Mouse (Mus musculus) erythroid progenitor cell, adult 5-6 weeks (primary cell): ENCODE data around the gene Lrsam1. TPM values are rescaled to one million over a fixed set of nuclear protein-coding genes. Genes with fewer than 3 reads are reported as not detected.

Experiments
- ATAC-seq: replicated peaks from 2 replicates; pipeline ENCODE4 v1.8.0; 2016; ENCODE audit warnings: moderate number of reproducible peaks, mild to moderate bottlenecking, moderate TSS enrichment, inconsistent platforms; ENCODE audit not compliant: poor library complexity, low FRiP score, severe bottlenecking
- total RNA-seq, 2 experiments: library from RNA; stranded (forward) in 1 of 2; stranded (reverse) in 1 of 2; fragments of 150-400 nt in 1 of 2; fragments of 186-747, 209-891 nt in 1 of 2; gene quantifications; 2 replicates each; pipeline versions ENCODE4 v1.2.3 to v1.2.4; 2015 to 2017; ENCODE audit warnings: low replicate concordance in 2 of 2

The Lrsam1 gene
- total RNA-seq, 2 experiments from 2014 or later = 0.30 to 3.8 TPM

DNA sequence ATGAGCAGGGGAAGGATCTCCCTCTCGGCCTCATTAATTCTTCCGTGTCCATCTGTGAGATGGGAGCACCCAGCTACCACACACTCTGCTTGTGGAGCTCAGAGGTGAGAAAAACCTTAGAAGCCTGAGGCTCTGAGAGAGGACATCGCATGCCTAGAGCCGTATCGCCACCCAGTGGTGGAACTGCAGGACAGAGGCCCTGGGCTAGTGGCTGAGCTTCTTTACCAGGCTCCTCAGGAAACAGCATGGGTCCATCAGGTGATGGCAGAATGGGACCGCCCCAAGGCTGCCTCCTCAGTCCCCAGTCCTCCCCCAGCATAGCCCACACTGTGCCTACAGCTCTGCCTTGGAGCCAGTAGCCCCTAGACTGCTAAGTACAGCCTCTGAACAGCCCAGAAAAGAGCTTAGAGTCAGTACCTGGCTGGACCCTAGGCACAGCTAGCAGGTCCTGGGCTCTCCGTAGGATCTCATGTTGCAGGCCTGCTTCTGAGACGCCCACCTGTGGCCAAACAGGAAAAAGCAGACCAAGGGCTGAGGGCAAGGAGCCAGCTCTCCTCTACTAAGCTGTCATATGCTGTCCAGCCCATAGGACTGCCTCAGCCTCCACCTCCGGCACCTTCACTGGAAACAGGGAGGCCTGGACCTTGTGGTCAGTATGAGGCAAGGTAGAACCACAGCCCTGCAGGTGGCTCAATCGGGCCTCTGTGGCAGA lies 33.0 kb downstream of the Lrsam1 start:
- no peak for ATAC-seq

DNA sequence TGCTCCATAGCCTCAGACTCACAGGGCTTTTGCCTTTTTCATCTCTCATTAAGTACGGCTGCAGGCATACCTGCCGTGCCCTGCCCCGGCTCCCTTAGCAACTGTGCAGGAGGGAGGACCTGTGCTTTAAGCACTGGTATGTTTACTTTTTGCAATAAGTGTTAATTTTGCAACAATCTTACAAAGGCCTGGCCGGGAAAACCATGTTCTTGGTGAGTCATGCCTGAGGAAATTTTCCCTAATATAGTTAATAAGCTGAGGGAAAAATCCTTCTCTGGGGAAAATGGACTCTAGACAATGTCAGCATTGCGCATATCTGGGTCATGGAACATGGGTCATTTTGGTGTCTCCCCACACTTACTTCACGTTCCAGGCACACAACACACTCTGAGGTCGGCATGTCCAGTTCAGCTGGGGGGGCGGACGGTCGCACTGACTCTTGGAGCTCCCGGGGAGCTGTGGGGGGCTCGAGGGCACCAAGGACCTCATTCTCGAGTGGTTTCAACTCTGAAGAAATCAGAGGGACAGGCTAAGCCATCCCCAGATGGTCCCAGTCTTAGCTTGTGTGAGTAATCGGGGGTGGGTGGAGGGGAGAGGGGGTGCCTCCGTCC lies 33.7 kb downstream of the Lrsam1 start:
- no peak for ATAC-seq

DNA sequence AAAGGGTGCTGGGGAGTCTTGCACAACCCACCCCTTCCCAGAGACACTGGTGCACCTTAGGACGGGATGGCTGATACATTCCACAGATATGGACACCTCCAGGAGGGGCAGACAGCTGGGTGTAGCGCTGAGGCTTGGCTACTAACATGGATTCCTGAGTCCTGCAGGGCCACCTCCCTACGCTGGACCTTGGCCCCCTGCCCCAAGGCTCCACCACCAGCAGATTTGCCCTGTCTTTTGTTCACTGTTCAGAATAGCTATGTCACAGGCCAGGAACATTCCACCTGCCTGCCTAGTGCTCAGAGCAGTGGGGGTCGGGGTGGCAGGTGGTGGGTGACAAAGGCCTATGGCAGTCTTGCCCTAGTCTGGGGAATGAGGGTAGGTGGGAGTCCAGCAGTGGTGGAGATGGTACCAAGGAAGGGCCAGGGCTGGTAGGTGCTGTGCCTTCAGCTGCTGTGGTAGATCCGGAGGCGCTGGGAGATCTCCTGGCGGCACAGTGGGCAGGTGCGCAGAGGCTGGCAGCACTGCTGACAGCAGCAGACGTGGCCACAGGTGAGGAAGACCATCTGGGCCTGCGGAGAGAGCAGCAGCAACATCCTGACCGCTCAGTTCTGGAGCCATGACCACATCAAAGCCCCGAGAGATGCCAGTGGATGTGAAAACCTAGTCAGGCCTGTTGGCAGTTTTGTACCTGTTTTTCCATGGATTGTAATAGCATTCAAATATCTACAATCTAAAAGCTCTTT lies 34.9 kb downstream of the Lrsam1 start:
- ATAC-seq = no peak

DNA sequence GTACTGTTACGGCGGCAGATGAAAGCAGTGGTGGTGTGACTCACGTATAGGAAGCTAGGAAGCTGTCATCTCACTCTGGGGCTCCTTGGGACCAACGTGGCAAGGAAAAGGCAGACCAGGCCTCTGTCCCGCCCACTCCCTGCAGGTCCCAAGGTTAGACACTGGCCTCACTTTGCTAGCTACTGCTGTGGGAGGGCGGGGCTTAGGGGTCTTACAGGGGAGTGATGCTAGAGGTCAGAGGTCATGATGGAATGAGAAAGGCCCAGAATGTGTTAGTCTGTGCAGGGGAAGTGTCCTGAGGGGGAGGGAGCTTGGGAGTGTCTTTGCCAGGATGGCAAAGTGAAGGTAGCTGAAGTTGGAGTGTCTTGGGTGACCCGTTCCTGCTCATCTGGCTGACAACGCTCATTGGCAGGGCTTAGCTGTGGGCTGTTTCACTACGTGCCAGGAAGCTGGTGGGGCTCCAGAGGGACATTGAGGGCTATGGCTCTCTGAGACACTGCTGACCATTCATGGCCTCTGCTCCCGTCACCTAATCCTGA lies 37.0 kb downstream of the Lrsam1 start:
- no peak for ATAC-seq

DNA sequence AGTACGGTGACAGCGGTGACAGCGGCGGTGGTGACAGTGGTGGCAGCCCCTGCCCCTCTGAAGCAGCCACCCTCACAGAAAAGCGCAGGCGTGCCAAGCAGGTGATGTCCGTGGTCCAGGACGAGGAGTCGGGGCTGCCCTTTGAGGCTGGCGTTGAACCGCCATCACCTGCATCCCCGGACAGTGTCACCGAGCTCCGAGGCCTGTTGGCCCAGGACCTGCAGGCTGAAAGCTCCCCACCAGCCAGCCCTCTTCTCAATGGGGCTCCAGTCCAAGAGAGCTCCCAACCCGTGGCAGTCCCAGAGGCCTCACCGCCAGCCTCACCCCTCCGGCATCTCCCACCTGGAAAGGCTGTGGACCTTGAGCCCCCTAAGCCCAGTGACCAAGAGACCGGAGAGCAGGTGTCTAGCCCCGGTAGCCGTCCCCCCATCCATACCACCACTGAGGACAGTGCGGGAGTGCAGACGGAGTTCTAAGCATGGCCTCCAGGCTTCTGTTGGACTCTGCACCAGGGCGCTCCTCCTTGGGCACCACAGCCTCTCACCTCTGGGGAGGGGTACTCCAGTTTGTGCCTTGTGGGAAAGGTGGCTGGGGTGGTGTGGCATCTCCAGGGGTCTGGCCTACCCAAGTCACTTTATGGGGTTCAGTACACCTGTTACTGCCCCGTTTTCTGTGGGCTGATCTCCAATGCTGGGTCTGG lies 37.7 kb downstream of the Lrsam1 start:
- no peak for ATAC-seq

DNA sequence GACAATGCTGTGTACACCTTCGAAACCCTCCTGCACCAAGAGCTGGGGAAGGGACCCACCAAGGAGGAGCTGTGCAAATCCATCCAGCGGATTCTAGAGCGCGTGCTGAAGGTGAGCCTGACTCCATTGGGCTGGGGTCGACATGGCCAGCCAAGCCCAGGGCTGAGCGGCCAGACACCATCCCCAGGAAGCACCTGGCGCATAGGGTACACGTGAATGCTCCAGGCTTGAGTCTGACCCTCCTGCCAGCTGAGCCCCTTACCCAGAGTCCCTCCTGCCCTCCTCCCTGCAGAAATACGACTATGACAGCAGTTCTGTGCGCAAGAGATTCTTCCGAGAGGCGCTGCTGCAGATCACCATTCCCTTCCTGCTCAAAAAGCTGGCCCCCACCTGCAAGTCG lies 38.9 kb downstream of the Lrsam1 start:
- no peak for ATAC-seq

DNA sequence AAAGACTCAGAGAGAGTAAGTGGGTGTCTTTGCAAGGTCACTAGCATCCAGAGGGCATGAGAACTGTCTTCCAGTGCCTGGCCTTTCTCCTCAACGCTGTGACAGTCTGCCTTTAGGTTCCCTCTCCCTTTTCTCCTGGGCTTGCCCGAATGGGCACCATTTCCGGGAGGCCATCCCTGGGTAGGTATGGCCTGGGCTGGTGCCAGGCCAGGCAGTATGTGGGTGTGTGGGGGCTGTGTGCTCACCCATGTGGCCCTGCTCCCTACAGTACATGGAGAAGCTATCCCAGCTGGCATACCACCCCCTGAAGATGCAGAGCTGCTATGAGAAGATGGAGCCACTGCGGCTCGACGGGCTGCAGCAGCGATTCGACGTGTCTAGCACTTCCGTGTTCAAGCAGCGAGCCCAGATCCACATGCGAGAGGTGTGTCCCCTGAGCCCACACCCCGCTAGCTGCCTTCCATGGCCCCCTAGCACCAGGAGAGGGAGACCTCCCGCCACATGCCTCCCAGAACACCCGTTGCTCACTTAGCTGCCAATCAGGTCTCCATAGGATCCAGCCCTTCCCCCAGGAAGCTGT lies 39.5 kb downstream of the Lrsam1 start:
- ATAC-seq = no peak

DNA sequence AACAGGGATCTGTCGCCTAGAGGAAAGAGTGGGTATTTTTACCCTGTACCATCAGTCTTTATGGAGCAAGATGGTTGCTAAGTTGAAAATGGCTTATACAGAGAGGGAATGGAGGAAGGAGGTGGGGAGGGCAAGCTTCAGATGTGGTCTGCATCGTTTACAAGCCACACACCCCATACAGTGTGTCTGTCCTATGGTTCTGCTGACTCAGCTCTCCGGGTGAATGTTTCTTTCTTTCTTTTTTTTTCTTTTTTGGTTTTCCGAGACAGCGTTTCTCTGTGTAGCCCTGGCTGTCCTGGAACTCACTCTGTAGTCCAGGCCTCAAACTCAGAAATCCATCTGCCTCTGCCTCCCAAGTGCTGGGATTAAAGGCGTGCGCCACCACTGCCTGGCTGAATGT lies 40.2 kb downstream of the Lrsam1 start:
- no peak for ATAC-seq

DNA sequence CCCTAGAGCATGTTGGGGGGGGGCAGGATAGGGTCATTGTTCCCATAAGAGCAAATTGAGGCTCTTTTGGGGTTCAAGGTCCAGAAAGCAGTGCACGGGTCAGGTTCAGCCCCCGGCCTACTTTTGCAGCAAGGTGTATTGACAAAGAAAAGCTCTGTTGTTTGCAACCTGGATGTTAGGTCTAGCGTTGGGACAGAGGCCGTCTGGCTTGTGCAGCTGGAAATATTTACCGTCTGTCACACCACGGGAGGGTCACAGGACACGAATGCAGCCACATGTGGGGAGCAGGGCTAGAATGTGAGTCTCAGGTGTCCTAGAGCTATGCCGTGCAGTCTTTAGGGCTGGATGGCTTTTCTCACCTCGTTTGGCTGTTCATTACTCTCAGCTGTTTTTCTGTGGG lies 43.0 kb downstream of the Lrsam1 start:
- ATAC-seq = no peak

DNA sequence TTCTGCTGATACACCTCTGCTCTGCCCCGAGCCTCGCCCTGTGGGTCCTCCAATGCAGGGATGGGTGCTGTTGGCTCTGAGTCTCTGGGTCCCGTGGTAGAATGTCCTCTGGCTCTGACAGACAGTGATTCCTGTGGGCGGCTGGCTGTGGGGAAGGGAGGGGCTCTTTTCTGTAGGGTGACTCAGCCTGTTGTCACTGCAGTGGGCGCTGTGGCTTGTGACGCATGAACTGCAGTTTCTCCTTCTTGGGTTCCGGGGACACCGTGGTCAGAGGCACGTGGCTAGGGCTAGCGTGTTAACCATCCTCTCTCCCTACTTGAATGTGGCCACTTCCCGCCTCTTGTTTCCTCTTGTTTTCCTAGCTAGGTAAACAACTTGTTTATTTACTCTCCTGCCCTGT lies 43.9 kb downstream of the Lrsam1 start:
- ATAC-seq = no peak

DNA sequence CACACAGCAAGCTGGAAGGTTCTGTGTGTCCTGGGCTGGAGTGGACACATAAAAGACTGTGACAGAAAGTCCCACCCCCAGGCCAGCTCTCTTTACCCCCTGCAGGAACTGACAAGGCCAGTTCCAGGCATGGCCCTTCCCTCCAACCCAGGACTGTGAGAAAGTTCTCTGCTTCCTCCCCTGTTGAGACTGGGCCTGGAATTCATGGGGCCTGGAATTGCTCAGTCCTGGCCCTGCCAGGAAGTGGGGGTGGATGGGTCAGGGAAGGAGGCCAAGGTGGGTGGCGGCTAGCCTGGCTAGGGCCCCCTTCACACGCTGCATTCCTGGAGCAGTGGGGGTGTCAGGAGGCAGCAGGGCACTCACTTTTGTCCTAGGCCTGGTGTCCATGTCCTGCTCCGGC lies 46.5 kb downstream of the Lrsam1 start:
- ATAC-seq = no peak

DNA sequence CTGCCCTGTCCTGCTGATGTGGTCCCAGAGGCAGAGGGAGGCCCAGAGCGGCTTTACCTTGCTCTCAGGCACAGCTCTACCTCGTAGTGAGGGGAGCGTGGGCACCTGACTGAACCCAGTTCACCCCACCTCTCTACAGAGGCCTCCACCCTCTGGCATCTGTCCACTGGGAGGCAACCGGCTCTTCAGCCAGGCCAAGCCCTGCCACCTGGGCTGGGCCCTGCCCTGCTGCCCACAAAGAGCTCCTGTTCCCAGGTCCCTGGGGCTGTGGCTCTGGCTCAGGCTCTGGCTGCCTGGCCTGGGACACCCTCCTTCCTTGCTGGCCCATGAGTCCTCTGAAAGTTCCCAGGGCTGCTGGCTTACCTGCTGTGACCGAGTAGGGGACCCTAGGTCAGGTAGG lies 47.1 kb downstream of the Lrsam1 start:
- no peak for ATAC-seq

DNA sequence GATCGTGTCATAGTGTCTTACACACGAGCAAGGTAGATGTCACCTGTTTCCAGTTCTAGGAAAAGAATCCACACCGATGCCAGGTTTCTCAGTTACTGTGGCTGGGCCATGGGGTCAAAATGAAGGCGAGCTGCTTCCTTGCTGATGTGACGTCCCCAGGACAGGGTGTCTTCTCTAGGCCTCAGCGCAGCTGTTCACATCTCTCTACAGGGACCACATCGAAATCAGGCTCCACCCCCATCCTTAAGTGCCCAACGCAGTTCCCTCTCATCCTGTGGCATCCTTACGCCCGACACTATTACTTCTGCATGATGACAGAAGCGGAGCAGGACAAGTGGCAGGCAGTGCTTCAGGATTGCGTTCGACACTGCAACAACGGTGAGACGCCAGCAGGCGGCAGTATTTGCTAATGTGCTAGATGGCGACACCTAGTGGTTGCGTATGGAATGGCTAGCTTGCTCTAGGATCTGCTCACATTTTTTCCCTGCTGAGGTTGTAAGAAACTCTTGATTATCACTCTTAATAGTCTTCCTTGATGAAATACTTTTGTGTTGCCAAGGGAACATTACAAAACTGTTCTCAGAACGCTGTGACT lies 49.1 kb downstream of the Lrsam1 start:
- ATAC-seq = peak; percentile 74

DNA sequence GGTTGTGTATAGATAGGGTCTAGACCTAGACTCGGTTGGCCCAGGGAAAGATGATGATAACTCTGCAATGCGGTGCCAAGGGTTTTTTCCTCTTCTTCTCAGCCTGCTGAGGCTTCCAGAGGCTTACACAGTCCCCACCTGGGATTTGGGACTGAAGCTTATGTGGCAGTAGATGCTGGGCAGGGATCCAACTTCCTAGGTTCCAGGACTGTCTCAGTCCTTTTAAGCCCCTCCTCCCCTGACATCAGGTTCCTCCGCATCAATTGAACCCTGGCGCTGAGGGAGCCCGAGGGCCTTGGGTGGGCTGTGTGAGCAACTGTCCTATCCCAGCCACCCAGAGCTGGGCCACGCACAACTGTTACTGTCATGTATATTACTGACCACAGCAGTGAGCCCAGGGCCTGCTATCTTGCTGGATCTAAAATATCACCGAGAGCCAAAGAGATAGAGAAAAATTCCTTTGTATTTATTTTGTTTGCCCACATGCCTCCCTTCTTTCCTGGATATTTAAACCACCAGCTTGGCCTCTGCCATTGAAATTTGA lies 49.7 kb downstream of the Lrsam1 start:
- no peak for ATAC-seq

DNA sequence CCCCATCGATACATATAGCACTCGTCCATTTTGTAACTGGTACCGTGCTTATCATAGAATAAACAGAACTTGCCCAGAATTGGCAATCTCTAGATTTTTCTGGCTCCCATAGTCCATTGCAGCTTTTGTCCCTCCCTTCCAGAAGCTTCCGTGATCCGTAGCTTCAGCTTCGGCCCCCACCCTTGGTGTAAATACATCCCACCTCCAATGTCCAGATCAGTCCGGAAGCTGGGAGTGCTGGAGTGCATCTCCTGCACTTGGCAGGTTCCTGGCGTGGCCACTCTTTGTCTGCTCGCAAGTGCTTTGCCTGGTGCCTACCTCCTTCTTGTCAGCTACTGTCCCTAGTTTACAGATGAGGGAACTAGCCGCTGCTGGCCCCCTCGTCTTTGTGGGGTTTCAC lies 52.6 kb downstream of the Lrsam1 start:
- no peak for ATAC-seq

DNA sequence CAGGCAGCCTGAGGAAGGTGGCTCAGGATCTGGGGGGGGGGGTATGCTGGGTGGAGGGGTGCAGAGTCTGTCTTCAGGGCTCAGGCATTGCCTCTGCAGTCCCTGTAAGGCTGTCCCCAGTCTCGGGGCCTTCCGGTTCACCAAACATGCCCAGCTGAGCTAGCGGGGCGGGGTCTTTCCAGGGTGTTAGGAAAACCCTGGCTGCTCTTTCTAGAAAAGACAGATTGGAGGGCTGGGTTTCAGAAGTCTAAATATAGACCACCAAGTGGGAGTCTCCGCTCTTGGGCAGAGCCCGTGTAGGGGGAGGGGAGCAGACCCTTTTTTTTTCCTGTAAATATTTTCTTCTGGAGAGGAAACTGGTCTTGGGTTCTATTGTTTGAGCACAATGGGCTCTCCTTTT lies 53.1 kb downstream of the Lrsam1 start:
- no peak for ATAC-seq

DNA sequence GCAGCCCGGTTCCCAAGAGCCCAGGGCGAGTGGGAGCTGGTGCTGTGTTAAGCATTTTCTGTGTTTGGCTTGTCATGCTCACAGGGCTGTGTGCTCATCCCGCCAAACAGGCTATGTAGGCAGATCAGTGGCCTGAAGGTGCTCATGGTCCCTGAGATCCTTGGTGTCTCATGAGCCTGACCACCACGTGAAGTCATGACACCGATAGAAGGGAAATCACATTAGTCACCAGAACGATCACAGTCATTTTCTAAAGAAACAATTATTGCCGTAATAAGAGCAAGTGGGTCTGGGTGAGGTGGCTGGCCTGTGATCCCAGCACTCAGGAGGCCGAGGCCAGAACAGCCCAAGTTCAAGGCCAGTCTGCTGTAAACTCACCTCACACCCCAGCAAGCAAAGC lies 54.0 kb downstream of the Lrsam1 start:
- ATAC-seq = no peak

DNA sequence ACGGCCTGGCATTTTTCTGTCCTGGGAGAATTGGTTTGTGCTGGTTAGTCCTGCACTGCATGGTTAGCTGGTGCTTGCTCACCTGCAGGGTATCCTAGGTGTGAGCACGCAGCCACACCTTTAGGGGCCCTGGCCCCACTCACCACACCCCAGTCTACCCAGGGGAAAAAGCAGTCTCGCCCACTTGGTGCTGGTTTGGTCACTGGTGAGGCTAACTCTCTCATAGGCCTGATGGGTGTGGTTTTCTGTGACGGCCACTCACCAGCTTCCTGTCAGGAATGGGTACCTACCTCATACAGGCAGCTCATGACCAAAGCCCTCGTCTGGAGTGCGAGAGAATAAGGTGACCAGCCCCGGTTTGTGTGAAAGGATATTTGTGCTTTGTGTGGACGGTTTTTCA lies 56.1 kb downstream of the Lrsam1 start:
- ATAC-seq = no peak

DNA sequence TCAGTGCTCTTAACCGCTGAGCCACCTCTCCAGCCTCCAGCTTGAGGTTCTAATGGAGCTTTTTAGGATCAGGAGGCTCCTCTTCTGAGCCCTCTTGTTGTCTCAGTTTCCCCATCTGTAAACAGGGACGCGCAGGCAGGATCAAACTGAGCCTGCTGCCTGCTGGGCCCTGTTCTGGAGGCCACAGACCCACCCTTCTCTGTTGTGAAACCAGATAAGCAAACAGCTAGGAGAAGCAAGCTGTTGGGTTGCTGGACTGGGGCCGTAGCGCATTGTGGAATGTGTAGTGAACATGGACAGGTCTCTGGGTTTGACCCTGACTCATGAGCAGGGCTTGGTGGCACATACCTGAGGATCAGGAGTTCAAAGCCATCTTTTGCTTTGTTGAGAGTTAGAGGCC lies 56.8 kb downstream of the Lrsam1 start:
- ATAC-seq = no peak
